ENCODE assay signal across 18 mouse cellular contexts in genomic region chr10:86346235-86346840, GRCm38 (mm10). TPM values are rescaled to one million over a fixed set of nuclear protein-coding genes. Genes with fewer than 3 reads are reported as not detected.
DNase-seq lines count a peak whose midpoint lies in the region; ATAC-seq lines count a peak whose summit lies in the region.
"Had no signal": no experiment of that assay in that cellular context is flagged by ENCODE, and none has a peak within 500 bp of the region (broad histone marks: within the 10 kb centered on the region; RNA-seq: fewer than 3 reads in every experiment).

No protein-coding gene starts in this region.

- no peak for DNase-seq in embryonic facial prominence, embryonic 10.5 days (ENCODE audit: low spot score)
- no peak for DNase-seq in kidney, postnatal 25 days
- DNase-seq in adipocyte (ENCODE audit: low spot score), result peak; percentile 47
- DNase-seq in lung, postnatal 25 days (ENCODE audit: low spot score), result peak; percentile 70
- no peak for DNase-seq in midbrain, embryonic 10.5 days (ENCODE audit: low spot score)
- DNase-seq: cerebellum, postnatal 36 days; gastrocnemius, postnatal 25 days; right cerebral cortex, postnatal 25 days; thymus, adult 2 months had no signal

- WGBS in embryonic facial prominence, embryonic 13.5 days, result 56% methylated on average over 3 of the region's 3 CpGs
- WGBS in embryonic facial prominence, embryonic 10.5 days, result 85% methylated on average over 3 of the region's 3 CpGs
- WGBS in kidney, embryonic 14.5 days, result 57% methylated on average over 3 of the region's 3 CpGs
- 77% methylated on average over 3 of the region's 3 CpGs for WGBS in midbrain, embryonic 10.5 days
- WGBS in hindbrain, embryonic 12.5 days, result 63% methylated on average over 3 of the region's 3 CpGs

- peaks cover 11% of the 10 kb centered on the region; the same call in 1 of the 2 replicates for H3K4me1 ChIP-seq in embryonic facial prominence, embryonic 13.5 days
- peaks cover 21% of the 10 kb centered on the region for H3K4me1 ChIP-seq in embryonic facial prominence, embryonic 10.5 days
- 0 out of 2 replicates have a peak, but pooled peaks cover 8% of the 10 kb centered on the region for H3K4me1 ChIP-seq in kidney, embryonic 14.5 days (ENCODE audit: control insufficient read depth, insufficient read depth, low read length)
- peaks cover 18% of the 10 kb centered on the region for H3K4me1 ChIP-seq in midbrain, embryonic 10.5 days
- H3K4me1 ChIP-seq in hindbrain, embryonic 12.5 days, result peaks cover 11% of the 10 kb centered on the region
- H3K4me1 ChIP-seq: midbrain, embryonic 15.5 days had no signal

- H3K9me3 ChIP-seq in embryonic facial prominence, embryonic 13.5 days, result no peaks in the 10 kb centered on the region
- H3K9me3 ChIP-seq in embryonic facial prominence, embryonic 10.5 days, result no peaks in the 10 kb centered on the region
- H3K9me3 ChIP-seq in kidney, embryonic 14.5 days (ENCODE audit: control insufficient read depth, low read length), result no peaks in the 10 kb centered on the region
- H3K9me3 ChIP-seq in midbrain, embryonic 10.5 days (replicated peaks), result no peaks in the 10 kb centered on the region
- no peaks in the 10 kb centered on the region for H3K9me3 ChIP-seq in hindbrain, embryonic 12.5 days (replicated peaks)
- H3K9me3 ChIP-seq: forebrain, embryonic 10.5 days; limb, embryonic 15.5 days; midbrain, embryonic 15.5 days had no signal

- H3K4me2 ChIP-seq in embryonic facial prominence, embryonic 13.5 days, result no peak overlapping the region
- no peak overlapping the region for H3K4me2 ChIP-seq in kidney, embryonic 14.5 days (replicated peaks; ENCODE audit: low read depth, low read length)
- no peak overlapping the region for H3K4me2 ChIP-seq in hindbrain, embryonic 12.5 days (replicated peaks)
- H3K4me2 ChIP-seq: limb, embryonic 15.5 days; midbrain, embryonic 15.5 days had no signal

- H3K27ac ChIP-seq in embryonic facial prominence, embryonic 13.5 days, result no peak overlapping the region
- no peak overlapping the region for H3K27ac ChIP-seq in embryonic facial prominence, embryonic 10.5 days (replicated peaks)
- H3K27ac ChIP-seq in kidney, embryonic 14.5 days (ENCODE audit: low read depth, low read length), result no peak overlapping the region
- no peak overlapping the region for H3K27ac ChIP-seq in midbrain, embryonic 10.5 days (replicated peaks)
- no peak overlapping the region for H3K27ac ChIP-seq in hindbrain, embryonic 12.5 days
- H3K27ac ChIP-seq: forebrain, embryonic 10.5 days; kidney, postnatal 0 days; limb, embryonic 15.5 days; midbrain, embryonic 15.5 days had no signal

- H3K9ac ChIP-seq in embryonic facial prominence, embryonic 13.5 days, result no peak overlapping the region
- H3K9ac ChIP-seq in kidney, embryonic 14.5 days (ENCODE audit: low read depth, low read length), result no peak overlapping the region
- no peak overlapping the region for H3K9ac ChIP-seq in hindbrain, embryonic 12.5 days
- H3K9ac ChIP-seq: limb, embryonic 15.5 days; midbrain, embryonic 15.5 days had no signal

- H3K36me3 ChIP-seq in embryonic facial prominence, embryonic 13.5 days, result peaks cover 45% of the 10 kb centered on the region
- H3K36me3 ChIP-seq in embryonic facial prominence, embryonic 10.5 days (replicated peaks), result peaks cover 39% of the 10 kb centered on the region
- peaks cover 12% of the 10 kb centered on the region; the same call in 1 of the 2 replicates for H3K36me3 ChIP-seq in kidney, embryonic 14.5 days (ENCODE audit: control insufficient read depth, insufficient read depth, low read length)
- H3K36me3 ChIP-seq in midbrain, embryonic 10.5 days, result peaks cover 10% of the 10 kb centered on the region
- peaks cover 2% of the 10 kb centered on the region; the same call in 1 of the 2 replicates for H3K36me3 ChIP-seq in hindbrain, embryonic 12.5 days

- ATAC-seq in embryonic facial prominence, embryonic 13.5 days (ENCODE audit: insufficient number of reproducible peaks, insufficient read depth, low FRiP score, low TSS enrichment, low read depth), result 0 out of 2 replicates have a peak, but pooled peaks have one; percentile 40
- ATAC-seq in kidney, embryonic 14.5 days (ENCODE audit: low FRiP score, low TSS enrichment), result 0 out of 2 replicates have a peak, but pooled peaks have one; percentile 52
- no peak for ATAC-seq in hindbrain, embryonic 12.5 days (ENCODE audit: low FRiP score)
- ATAC-seq: hindbrain, embryonic 16.5 days; midbrain, embryonic 15.5 days had no signal

- H3K4me3 ChIP-seq in embryonic facial prominence, embryonic 13.5 days, result no peak overlapping the region
- H3K4me3 ChIP-seq in embryonic facial prominence, embryonic 10.5 days, result no peak overlapping the region
- no peak overlapping the region for H3K4me3 ChIP-seq in kidney, embryonic 14.5 days (ENCODE audit: low read length)
- H3K4me3 ChIP-seq in midbrain, embryonic 10.5 days, result no peak overlapping the region
- H3K4me3 ChIP-seq in hindbrain, embryonic 12.5 days, result no peak overlapping the region
- H3K4me3 ChIP-seq: forebrain, embryonic 10.5 days; limb, embryonic 15.5 days; midbrain, embryonic 15.5 days had no signal

- no peaks in the 10 kb centered on the region for H3K27me3 ChIP-seq in embryonic facial prominence, embryonic 13.5 days
- H3K27me3 ChIP-seq in embryonic facial prominence, embryonic 10.5 days (replicated peaks; ENCODE audit: low read depth, poor library complexity, severe bottlenecking), result no peaks in the 10 kb centered on the region
- H3K27me3 ChIP-seq in kidney, embryonic 14.5 days (ENCODE audit: control insufficient read depth, insufficient read depth, low read length), result no peaks in the 10 kb centered on the region
- H3K27me3 ChIP-seq in midbrain, embryonic 10.5 days (ENCODE audit: low read depth, poor library complexity, severe bottlenecking), result no peaks in the 10 kb centered on the region
- no peaks in the 10 kb centered on the region for H3K27me3 ChIP-seq in hindbrain, embryonic 12.5 days
- H3K27me3 ChIP-seq: CH12.LX; limb, embryonic 15.5 days; midbrain, embryonic 15.5 days had no signal

RNA-seq across cellular contexts. Expression of gene Timp3, which starts 46.2 kb away (rescaled TPM):
- 62.7 and 74.0 TPM in 2 replicates for polyA plus RNA-seq in embryonic facial prominence, embryonic 13.5 days (2015; fragmentation: Nextera tagmentation; extraction: Ambion mirVana)
- polyA plus RNA-seq in embryonic facial prominence, embryonic 10.5 days (2016; fragmentation: Nextera tagmentation; extraction: Ambion mirVana), result 29.4 and 36.3 TPM in 2 replicates
- 31.9 and 60.1 TPM in 2 replicates for polyA plus RNA-seq in kidney, embryonic 14.5 days (2014; fragmentation: Nextera tagmentation; extraction: Ambion mirVana)
- 21.2 and 25.7 TPM in 2 replicates for polyA plus RNA-seq in midbrain, embryonic 10.5 days (2016; fragmentation: Nextera tagmentation; extraction: Ambion mirVana)
- 42.3 and 46.1 TPM in 2 replicates for polyA plus RNA-seq in hindbrain, embryonic 12.5 days (2016; fragmentation: Nextera tagmentation; extraction: Ambion mirVana)

Comparison
In these comparisons a context has a peak if more than half of its experiments do, and no peak if none do; other contexts are left out.
1. DNase-seq: peak in adipocyte (single experiment) and lung, postnatal 25 days (single experiment); none in embryonic facial prominence, embryonic 10.5 days (single experiment), kidney, postnatal 25 days (0 of 2) and midbrain, embryonic 10.5 days (single experiment).